Mouse (Mus musculus) spleen, embryonic (tissue): ENCODE results near the gene Adamtsl1.

Source experiments
- CTCF ChIA-PET: fragments of 350-600 bp; sonication (Branson Sonifier 250); formaldehyde crosslinking; loops from one replicate; lab custom pipeline; 2022; lab: Charles Lee

Gene Adamtsl1

DNA sequence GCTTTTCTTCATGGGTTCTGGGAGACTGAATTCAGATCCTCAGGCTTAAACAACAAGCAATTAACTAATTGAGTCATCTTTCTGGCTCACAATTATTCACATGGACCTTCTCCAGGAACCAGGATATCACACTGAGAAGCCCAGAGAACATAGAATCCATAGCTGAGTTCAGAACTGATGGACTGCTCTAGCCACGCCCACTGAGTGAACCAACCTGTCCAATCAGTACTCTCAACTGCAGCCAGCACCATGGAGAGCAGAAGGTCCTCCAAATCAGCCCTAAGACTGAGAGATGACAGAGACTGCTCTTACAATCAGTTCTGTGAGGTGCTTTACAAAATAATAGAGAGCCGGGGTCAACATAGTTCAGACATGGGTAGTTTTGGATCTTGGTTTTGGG lies 276.3 kb downstream of the Adamtsl1 start:
- CTCF ChIA-PET = no interaction called here

DNA sequence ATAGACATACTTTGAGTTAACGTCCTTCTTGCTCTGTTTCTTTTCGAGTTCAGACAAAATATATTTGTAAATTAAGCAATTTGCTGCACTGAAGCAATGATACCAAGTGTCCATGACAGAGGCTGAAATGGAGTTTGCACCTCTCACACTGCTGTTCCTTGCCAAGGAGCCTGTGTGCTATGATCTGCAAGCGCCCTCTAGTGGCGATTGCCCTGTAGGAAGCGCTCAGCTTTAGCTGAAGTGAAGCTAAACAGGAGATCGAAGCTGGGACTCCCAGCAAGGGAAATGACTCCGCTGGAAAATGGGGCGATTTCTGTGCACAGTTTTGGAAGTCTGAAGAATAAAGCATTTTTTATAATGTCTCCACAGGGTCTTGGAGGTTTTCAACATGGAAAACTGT lies 287.8 kb downstream of the Adamtsl1 start:
- CTCF ChIA-PET = no interaction called here

DNA sequence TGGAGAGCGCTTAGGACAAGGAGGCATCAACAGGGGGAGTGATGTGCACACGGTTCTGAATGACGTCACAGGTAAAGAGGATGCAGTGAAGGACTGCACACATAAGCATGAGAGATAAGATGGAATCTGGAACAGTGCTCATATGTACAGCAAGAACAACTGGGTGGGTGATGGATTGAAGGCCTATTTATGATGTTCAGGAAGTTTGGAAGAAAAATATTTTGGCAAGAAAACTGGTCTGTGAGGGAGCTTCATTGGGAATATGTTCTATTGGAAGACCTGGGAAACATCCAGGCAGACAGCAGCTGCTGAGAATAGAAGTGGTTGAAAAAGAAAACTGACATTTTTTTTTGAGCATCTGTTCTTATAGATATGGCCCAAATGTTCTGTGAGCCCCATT lies 300.4 kb downstream of the Adamtsl1 start:
- CTCF ChIA-PET = no interaction called here

DNA sequence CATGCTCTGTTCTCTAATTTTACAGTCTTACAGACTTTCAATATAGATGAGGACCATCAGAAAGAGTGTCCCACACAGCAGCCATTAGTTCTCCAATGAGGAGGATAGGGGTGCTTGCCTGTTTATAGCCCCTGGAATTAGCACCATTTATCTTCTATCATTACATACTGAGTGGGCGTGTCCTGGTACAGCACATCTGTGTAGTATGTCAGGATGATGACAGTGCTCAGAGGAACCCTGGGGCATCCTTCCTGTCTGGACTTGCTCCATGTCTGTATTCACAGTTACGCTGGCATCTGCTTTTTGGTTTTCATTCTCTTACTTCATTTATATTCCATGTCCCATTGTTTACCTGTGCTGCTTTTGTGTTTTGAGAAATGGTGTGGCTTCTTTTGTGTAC lies 304.5 kb downstream of the Adamtsl1 start:
- CTCF ChIA-PET = no interaction called here

DNA sequence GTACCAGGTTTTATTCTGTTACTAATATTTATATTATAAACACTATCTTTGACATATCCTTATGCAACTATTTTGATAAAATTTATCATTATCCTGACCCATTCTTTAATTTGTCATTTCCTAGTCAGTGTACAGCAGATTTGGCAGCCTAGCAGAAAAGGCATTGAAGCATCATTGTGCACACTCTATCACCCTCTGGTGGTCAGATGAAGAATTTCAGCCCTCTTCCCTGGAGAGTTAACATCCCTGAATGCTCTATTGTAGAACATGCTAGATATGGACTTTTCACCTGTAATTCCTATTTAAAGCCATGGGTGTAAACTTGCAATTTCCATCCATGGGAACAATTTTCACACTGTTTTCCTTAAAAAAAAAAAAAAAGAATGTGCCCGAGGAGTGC lies 305.2 kb downstream of the Adamtsl1 start:
- CTCF ChIA-PET = no interaction called here

DNA sequence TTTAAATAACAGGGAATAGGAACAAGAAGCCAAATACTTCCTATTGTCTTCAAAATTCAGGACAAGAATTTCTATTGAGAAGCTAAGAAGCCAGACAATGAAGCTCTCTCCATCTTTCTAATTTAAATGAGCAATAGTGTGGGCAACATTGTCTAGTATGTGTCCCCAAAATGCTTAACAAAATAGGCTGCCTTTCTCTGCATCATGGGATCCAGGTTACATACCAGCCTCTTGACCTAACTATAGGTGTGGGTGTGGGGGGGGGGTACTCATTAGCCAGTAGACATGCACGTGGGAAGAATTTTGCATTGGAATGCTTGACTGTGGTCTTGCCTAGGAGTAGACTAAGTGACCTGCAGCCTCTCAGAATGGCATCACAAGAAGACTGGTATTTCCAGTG lies 305.9 kb downstream of the Adamtsl1 start:
- CTCF ChIA-PET = no interaction called here

DNA sequence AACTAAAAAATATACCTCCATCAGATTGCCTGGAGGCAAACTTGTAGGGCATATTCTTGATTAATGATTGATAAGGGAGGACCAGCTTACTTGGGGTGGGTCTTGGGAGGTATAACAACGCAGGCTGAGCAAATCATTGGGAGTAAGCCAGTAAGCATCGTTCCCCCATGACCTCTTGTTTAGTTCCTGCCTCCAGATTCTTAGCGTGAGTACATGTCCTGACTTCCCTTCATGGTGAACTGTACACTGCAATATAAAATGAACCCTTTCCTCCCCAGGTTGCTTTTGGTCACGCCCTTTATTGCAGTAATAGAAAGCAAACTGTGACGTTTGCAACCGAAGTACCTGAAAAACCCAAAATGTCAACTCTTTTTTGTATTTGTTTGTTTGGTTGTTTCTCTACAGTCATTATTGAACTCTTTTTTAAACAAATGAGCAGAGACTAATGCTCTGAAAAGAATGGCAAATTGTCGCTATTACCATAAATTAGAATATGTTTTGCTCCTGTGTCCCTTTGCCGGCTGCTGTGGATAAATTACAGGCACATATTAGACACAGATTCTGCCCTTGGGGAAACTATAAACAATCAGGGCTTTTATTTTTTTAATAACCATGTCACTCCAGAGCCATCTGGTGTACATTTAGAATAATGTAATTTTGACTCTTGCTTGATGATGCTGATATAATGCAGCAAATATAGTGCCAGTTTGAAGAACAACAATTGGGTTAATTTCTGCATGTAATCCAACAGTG lies 310.2 kb downstream of the Adamtsl1 start:
- CTCF ChIA-PET = no interaction called here

DNA sequence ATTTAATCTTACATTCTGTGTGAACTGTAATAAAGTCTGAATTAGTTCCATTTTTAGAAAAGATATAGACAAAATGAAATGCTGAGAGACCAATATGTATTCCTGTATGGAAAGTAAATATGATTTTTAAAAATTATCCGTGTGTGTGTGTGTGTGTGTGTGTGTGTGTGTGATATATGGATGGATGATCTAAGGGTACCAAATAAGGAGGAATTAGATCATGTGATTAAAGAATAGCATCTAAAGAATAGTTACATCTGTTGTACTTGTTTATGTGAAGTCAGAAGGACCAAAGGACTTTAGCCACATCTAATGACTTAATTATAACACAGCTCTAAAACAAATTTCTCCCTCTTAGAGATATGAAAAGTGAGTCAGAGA lies 310.7 kb downstream of the Adamtsl1 start:
- CTCF ChIA-PET = no interaction called here

DNA sequence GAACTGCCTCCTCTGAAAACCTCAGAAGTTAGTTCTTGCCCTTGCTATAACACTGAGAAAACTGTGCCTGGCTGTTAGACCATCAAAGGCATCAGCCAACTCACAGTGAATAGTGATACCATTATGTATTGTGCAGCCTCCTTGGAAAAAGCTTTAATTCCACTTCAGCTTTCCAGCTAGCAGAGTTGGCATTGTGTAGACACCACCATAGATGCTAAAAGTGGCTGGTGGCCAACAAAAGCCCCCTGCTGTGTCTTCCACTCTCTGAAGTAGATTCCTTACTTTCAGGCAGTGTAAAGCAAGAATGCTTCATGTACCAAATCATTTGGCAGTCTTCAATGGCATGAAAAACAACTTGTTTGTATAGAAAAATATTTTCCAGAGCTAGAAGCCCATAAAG lies 323.1 kb downstream of the Adamtsl1 start:
- CTCF ChIA-PET = no interaction called here

DNA sequence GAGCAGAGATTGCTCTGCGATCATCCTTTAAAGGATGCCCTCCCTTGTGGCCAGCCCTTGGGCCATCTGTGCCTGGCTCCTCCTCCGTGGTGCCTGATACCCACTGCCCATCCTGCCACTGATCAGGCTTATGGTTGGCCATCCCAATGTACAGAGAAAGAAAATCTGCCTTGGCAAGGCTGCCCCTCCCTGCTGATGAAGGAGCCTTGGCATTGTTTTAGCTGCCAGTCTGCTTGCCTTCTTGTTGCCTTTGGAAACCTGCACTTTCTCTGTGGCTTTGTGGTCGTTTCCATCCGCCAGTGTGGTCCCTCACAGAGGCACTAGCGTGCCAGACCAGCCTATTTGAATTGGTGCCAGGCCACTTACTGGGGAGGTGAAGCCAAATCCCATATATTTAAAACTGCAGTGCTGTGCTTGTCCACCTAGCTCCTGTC lies 323.6 kb downstream of the Adamtsl1 start:
- CTCF ChIA-PET = no interaction called here

DNA sequence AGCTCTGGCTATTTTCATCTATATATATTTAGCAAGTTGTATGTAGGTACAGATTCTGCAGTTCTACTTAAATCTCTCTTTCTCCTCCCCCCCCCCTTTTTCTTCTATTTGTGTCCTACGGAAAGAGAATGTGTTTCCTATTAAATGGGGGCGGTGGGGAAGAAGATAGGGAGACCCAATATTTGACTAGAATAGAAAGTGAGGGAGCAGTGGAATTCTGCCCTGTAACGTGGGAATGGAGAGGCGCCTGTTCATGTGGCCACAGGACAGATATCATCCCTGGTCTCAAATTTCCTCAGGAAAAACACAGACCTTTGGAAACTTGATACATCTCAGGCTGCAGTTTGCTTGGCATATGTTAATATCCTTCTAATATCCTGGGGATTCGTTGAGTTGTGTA lies 324.1 kb downstream of the Adamtsl1 start:
- CTCF ChIA-PET = no interaction called here

DNA sequence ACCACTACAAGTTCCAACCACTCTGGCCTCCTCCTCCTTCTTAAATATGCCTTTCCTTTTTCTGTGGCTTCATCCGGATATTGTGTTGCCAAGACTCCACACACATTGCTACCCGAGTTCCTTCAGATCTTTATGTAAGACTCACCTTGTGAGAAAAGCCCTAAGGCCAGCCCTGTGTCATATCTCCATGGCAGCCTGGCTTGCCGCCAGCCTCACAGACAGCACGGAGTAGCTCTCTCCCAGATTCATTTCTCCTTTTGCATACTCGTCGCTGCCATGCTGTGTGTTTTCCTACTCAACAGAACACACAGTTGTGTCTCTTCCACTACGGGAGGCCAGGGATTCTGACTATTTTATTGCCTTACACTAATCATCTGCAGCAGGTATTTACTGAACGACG lies 328.1 kb downstream of the Adamtsl1 start:
- CTCF ChIA-PET = no interaction called here

DNA sequence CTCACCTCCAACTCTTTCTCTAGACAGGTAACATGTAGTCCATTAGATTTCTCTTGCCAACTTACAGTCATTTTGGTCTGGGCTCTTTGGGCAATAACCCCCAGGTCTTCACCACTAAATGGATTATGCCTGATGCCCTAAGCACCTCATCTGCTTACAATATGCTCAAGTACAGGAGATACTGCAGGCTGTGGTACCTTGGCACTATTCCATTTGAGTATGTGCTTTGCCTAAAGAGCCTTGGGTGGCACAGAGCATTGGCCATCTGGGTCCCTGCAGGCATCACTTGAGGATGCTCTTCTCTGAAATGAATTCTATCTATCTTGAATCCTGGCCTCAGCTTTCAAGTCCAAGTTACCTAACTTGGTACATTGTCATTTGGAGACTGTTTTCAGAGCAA lies 330.4 kb downstream of the Adamtsl1 start:
- CTCF ChIA-PET = no interaction called here

DNA sequence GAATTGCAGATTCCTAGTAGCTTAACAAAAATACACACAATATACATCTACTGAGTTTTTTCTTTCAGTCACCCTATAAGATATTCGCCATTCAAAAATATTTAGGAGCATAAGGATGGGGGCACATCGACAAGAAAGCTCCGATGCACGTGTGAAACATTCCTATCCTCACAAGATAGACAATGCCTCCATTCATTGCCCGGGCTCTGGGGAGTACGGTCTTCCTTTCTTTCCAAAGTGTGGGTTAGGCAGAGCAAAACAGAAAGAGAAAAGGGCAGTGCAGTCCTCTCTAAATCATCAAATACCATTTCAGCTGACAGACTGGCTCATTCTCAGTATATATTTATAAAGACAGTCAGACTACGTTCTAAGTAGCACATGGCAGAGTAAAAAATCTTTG lies 332.0 kb downstream of the Adamtsl1 start:
- CTCF ChIA-PET = no interaction called here

DNA sequence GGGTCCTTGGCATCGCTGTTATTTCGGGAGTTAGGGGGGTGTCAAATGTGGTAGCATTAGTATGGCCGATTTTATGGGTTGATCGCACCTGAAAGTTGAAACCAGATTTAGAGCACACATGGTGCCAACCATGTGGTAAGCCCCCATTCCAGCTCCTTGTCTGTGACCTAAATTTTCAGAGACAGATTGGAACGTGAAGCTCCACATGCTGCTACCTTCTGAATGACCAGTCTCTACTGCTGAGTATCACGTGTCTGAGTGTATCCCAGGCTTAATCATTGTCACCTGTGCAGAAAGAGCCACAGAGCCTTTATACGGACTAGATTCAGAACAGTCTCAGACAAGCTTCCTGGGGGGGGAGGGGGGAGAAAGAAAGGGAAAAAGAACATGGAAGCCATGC lies 339.4 kb downstream of the Adamtsl1 start:
- CTCF ChIA-PET = no interaction called here

DNA sequence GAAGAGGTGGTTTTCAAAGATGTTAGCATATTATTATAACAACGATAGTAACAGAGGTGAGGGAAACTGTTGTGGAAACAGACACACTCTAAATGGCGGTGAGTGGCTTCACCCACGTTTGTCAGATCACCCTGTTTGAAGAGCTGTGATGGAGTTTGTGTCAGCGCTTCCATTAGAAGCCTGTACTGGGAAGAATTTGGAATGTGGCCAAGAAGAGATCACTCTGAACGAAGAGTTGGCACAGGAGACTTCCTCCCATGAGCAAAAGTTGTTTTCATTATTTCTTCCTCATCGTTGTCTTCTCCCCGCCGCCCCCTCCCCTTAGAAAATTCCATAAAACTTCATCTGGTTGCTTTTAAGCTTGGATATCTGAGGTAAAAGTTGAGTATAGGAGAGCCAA lies 340.5 kb downstream of the Adamtsl1 start:
- CTCF ChIA-PET = no interaction called here

DNA sequence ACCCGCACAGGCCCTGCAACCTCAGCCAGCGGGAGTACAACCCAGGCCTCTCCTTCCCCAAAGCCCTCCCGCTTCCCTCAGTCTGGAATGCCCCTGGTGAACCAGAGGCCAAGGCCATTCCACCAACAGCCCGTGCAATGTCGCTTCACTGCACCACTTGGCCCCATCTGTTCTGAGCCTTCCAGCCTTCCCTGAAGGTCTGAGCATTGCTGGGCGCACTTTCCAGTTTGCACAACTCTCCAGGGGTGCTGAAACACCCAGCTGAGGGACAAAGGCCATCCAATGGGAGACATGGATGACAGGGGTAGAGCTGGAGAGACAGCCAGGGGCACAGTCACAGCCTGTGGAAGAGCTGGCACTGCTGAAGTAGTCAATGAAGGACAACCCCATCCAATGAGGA lies 365.4 kb downstream of the Adamtsl1 start:
- CTCF ChIA-PET = no interaction called here

DNA sequence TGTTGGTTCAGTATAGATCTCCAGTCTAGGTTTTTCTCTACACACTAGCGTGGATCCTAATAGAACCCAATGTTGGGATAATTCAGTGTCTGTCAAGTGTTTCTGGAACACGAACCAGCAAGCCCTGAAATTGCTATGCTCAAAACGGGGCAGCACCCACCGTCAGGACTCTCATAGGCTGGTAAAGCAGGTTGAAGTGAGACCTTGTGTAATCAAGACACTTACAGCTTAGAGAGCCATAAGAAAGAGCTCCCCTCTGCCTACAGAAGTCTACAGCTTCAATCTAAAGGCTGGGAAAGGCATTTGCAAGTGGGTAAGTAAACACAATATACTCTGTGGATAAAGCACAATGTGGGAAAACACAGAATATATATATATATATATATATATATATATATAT lies 367.3 kb downstream of the Adamtsl1 start:
- CTCF ChIA-PET = no interaction called here

DNA sequence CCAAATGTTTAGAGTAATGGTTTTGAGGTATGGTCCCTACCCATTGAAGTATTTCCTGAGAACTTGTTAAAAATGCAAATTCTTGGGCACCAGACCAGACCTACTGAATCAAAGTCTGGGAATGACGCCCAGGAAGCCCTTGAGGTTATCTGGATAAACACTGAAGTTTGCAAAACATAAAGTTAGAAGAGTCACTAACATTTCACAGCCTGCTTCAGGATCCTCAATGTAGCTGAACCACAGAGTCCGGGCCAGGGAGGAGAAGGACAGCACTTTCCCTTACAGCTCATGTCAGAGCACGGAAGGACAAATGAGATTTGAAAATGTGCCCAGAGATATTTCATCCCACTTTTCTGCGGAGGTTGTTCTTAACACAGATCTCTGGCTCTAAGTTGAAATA lies 370.1 kb downstream of the Adamtsl1 start:
- CTCF ChIA-PET = no interaction called here

DNA sequence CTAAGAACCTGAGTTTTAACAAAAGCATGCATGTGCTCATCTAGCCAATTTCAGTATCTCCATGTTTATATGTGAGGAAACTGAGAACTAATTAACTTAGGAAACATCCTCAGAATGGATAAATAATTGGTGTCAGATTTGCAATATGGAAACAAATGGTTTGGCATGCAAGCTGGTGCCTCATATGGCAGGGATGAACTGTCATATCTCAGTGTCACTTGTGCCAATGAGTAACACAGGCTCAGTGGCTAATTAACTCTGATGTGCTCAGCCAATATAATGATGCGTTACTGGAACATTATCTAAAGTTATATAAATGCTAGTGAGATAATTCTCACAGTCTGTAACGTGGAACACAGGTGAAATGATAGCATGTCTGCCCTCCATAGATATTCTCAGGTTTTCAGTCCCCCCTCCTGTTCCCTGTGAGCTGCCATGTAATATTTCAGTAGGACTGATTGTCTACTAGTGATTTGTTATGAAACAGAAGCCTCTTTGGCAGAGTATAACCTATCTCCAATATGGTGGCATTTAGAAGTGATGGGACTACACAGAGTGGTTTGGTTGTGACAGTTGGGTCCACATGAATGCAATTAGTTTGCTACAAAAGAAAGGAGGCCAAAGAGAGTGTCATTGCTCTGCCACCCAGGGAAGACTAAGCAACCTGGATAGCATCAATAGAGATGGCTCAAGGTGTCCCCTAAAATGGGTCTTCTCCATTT lies 376.1 kb downstream of the Adamtsl1 start:
- CTCF ChIA-PET = no interaction called here

DNA sequence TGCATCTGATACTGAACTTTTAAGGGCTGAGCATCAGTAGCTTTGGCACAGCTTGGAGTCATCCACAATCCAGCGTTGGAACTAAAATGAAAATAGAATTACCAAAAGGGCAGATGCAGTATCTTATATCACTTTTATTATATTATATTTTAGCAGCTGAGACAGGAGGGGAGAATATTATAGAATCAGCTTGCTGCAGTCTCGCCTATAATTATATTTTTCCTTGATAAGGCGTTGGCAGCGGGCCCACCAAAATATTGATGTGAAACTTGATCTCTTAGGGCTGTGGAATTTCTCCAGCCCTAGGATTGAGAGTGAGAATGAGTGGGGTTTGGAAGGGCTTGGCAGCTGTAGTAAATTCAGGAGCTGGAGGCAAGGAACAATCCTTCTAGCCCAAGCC lies 387.3 kb downstream of the Adamtsl1 start:
- CTCF ChIA-PET = no interaction called here

DNA sequence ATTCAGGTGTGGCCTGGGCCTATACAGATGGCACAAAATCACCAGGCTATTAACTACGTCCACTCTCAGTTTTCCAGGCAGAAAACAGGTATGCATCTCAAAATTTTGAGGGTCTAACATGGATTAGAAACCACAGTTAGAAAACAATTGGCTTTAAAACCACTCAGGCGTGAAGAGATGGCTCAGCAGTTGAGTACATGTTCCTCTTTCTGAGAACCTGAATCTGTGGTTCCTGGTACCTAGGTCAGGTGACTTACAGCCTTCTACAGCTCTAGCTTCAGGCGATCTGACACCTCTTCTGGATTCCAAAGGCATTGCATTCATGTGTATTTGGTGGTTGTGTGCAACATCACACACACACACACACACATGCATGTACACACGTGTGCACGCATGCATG lies 390.2 kb downstream of the Adamtsl1 start:
- CTCF ChIA-PET = no interaction called here

DNA sequence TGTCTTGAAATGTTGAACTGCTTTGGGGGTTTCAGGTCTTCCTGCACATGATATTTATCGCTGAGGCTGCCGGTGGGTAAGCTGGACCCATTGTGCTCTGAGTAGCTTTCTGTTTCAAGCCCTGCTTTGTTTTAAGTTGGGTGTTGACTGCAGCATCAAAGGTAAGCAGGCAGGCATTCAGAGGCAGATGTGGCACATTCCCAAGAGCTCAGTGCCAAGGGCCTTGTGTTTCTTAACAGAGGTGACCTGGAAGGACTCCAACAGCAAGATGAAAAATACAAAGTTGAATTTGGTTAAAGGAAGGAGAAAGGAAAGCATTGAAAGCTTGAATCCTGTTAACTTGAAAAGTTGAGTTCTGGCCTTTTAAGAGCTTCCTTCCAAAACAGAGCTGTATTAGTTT lies 402.1 kb downstream of the Adamtsl1 start:
- CTCF ChIA-PET = no interaction called here

DNA sequence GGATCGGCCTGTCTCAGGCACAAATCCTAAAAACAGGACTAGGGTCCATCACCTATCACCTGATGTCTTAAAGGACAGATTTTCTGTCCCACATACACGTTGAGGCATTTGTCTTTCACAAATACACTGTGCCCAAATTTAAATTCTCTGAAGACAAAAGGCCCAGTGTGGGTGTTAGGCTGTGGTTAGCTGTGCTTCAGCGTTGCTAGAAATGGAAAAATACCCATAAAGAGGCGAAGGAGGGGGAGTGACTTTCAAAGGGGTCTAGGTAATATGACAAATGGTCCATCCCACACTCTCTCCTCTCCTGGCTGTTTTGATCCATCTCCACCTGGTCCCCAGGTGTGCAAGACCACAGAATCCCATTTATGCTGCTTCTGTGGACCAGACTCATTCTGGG lies 404.4 kb downstream of the Adamtsl1 start:
- CTCF ChIA-PET = no interaction called here
